Mouse (Mus musculus): ENCODE data around the gene Gm11444. TPM values are rescaled to one million over a fixed set of nuclear protein-coding genes. Genes with fewer than 3 reads are reported as not detected.

Gm11444 gene
- polyA plus RNA-seq, 1 experiment from 2014 or later: not detected

DNA sequence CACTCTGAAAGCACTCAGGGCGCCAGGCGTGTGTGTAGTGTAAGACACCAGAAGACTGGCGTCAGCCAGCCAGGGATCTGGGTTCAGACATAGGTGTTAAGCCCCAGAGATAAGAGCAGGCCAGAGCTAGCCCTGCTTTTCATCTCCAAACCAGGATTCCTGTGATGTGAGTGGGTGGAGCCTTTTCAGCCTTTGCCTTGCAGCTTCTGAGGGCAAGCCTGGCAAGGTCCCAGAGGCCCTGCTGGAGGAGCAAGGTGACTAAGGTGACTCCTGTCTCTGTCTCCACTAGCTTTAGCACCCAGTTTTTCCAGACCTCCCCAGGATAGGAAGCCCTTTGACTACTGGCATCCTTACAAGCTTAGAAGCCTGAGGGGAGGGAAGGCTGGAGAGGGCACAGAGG is 31.7 kb downstream of the Gm11444 start:
- no peak overlapping the region for H3K9ac ChIP-seq
- H3K4me3 ChIP-seq (replicated peaks): no peak overlapping the region
- H3K27me3 ChIP-seq (replicated peaks): no peaks in the 10 kb centered on the region
- ATAC-seq: no peak
- no peaks in the 10 kb centered on the region for H3K36me3 ChIP-seq
- H3K4me2 ChIP-seq (replicated peaks): no peak overlapping the region
- H3K4me1 ChIP-seq (replicated peaks): peaks cover 17% of the 10 kb centered on the region
- 72% methylated on average over 3 of the region's 3 CpGs for WGBS
- H3K9me3 ChIP-seq: no peaks in the 10 kb centered on the region
- H3K27ac ChIP-seq: no peak overlapping the region

GRCm38 (mm10) chr11:85816471-85816870 is 33.7 kb downstream of the Gm11444 start:
- Histone ChIP-seq H3K9ac (no peak overlapping the region), H3K4me3 (replicated peaks) (no peak overlapping the region), H3K4me2 (replicated peaks) (no peak overlapping the region), H3K36me3 (no peaks in the 10 kb centered on the region), H3K27me3 (replicated peaks) (no peaks in the 10 kb centered on the region), H3K9me3 (no peaks in the 10 kb centered on the region), H3K27ac (no peak overlapping the region), H3K4me1 (replicated peaks) (peaks cover 20% of the 10 kb centered on the region)
- no peak for ATAC-seq
- 81% methylated on average over 5 of the region's 5 CpGs for WGBS

DNA sequence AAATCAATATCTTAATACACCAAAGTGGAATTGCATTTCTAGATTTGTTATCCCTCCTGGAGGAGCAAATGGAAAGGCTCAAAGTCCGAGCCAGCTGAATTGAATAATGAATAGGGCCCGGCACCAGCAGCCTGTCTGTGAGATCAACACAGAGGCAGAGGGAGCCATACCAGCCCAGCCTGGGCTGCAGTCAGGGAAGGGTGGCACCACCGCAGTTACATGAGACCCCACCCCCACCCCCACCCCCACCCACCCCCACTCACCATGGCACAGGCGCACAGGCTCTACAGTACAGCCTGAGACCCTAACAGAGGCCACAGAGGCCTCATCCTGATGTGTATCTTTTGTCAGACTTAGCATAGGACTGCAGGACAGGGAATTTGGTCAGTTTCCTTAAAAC is 35.5 kb downstream of the Gm11444 start:
- no peak overlapping the region for H3K9ac ChIP-seq
- ATAC-seq: peak; percentile 52
- H3K27me3 ChIP-seq (replicated peaks): no peaks in the 10 kb centered on the region
- 29% methylated on average over 4 of the region's 4 CpGs for WGBS
- H3K36me3 ChIP-seq: no peaks in the 10 kb centered on the region
- peaks cover 22% of the 10 kb centered on the region for H3K4me1 ChIP-seq (replicated peaks)
- H3K4me3 ChIP-seq (replicated peaks): no peak overlapping the region
- no peak overlapping the region for H3K4me2 ChIP-seq (replicated peaks)
- no peak overlapping the region for H3K27ac ChIP-seq
- no peaks in the 10 kb centered on the region for H3K9me3 ChIP-seq

DNA sequence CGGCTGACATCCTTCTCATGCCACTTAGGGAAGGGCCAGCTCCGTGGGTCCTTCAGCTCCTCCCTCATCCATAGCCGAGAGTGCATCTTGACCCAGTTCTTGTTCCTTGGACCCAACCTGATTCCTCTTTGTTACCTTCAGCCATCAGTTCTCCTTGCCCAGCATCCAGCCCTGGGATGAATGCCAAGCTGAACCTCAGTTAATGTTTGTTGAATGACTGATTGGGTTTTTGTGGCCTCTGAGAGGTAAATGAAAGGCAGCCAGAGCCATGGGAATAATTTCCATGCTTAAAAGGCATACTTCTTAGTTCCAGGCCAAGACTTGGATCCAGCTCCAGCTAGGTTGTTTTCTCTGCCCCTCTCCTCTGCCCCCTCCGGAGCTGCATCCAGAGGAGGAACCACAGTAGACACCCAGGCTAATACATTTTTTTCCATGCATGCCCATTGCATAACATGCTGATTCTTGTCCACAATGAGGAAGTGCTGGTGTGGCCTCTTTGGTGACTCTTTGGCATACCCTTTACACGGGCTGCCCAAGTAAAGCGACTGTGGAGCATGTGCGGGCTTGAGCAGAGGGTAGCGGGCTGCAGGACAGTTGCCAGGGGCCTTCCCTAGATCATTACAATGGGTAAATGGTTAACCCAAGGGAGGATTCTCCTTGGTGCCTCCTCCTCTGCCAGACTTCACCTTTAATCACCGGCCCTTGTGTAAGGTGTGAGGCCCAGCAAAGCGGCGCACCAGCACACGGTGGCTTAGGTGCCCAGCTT is 37.7 kb downstream of the Gm11444 start:
- Histone ChIP-seq H3K9ac (no peak overlapping the region), H3K4me1 (replicated peaks) (peaks cover 16% of the 10 kb centered on the region), H3K36me3 (no peaks in the 10 kb centered on the region), H3K4me3 (replicated peaks) (no peak overlapping the region), H3K4me2 (replicated peaks) (no peak overlapping the region), H3K27me3 (replicated peaks) (no peaks in the 10 kb centered on the region), H3K27ac (no peak overlapping the region), H3K9me3 (no peaks in the 10 kb centered on the region)
- 0 out of 2 replicates have a peak, but pooled peaks have one; percentile 24 for ATAC-seq
- WGBS: 78% methylated on average over 12 of the region's 12 CpGs

DNA sequence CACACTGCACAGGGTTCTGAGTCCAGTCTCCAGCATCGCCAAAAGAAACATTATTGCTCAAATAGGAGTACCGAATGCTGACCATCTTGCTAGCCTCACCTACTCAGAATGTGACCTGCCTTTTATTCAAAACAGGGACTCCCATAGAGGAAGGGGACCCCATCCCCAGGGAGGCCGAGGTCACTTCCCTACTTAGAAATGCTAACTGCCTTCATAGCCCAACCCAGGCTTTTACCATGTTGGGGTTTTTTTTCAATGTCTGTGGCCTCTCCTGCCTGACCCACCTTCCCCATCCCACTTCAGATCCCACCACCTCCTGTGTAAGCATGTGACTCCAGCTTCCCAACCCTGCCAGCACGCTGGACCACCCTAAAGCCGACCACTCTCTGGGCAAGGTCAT is 38.5 kb downstream of the Gm11444 start:
- 91% methylated on average over 5 of the region's 5 CpGs for WGBS
- Histone ChIP-seq H3K27ac (no peak overlapping the region), H3K4me1 (replicated peaks) (peaks cover 16% of the 10 kb centered on the region)

DNA sequence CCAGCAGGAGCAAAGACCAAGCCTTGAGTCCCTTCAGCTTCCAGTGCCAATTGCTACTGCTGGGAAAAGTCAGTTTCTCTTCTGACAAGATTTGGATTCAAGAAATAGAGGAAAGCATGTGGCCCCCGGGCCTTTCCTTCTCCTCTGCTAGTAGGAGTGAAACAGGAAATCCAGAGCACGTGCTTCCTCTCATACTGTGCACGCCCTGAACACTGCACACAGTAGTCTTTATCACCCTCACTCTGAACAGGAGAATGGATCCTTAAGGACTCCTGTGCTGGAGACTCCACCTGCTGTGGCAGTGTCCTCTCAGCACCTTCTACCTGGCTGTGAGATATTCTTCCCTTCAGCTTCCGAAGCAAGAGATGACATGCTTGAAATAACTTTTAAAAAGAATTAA is 38.9 kb downstream of the Gm11444 start:
- no peak for ATAC-seq
- 64% methylated on average over 4 of the region's 4 CpGs for WGBS
- H3K4me2 ChIP-seq (replicated peaks): no peak overlapping the region

More for the DNA sequence above, 38.5 kb downstream of the Gm11444 start:
- Histone ChIP-seq H3K36me3 (no peaks in the 10 kb centered on the region), H3K9me3 (no peaks in the 10 kb centered on the region), H3K27me3 (replicated peaks) (no peaks in the 10 kb centered on the region), H3K4me3 (replicated peaks) (no peak overlapping the region), H3K9ac (no peak overlapping the region), H3K4me2 (replicated peaks) (no peak overlapping the region)
- ATAC-seq: no peak

GRCm38 (mm10) chr11:85807353-85807752 is 42.8 kb downstream of the Gm11444 start:
- WGBS: 60% methylated on average over 11 of the region's 11 CpGs

More for the DNA sequence above, 38.9 kb downstream of the Gm11444 start:
- Histone ChIP-seq H3K36me3 (no peaks in the 10 kb centered on the region), H3K9me3 (no peaks in the 10 kb centered on the region), H3K27me3 (replicated peaks) (no peaks in the 10 kb centered on the region), H3K4me1 (replicated peaks) (peaks cover 16% of the 10 kb centered on the region), H3K27ac (no peak overlapping the region), H3K9ac (no peak overlapping the region), H3K4me3 (replicated peaks) (no peak overlapping the region)

GRCm38 (mm10) chr11:85805779-85806178 is 44.4 kb downstream of the Gm11444 start:
- no peak overlapping the region for H3K4me3 ChIP-seq (replicated peaks)
- no peak overlapping the region for H3K4me2 ChIP-seq (replicated peaks)
- H3K4me1 ChIP-seq (replicated peaks): 0 out of 2 replicates have a peak, but pooled peaks cover 3% of the 10 kb centered on the region
- WGBS: 88% methylated on average over 1 of the region's 1 CpGs
- H3K9ac ChIP-seq: no peak overlapping the region
- no peak for ATAC-seq
- no peak overlapping the region for H3K27ac ChIP-seq
- no peaks in the 10 kb centered on the region for H3K27me3 ChIP-seq (replicated peaks)
- no peaks in the 10 kb centered on the region for H3K36me3 ChIP-seq
- H3K9me3 ChIP-seq: no peaks in the 10 kb centered on the region

More at GRCm38 (mm10) chr11:85807353-85807752, 42.8 kb downstream of the Gm11444 start:
- Histone ChIP-seq H3K36me3 (no peaks in the 10 kb centered on the region), H3K27ac (no peak overlapping the region), H3K4me3 (replicated peaks) (no peak overlapping the region), H3K4me2 (replicated peaks) (no peak overlapping the region), H3K9ac (no peak overlapping the region), H3K4me1 (replicated peaks) (0 out of 2 replicates have a peak, but pooled peaks cover 3% of the 10 kb centered on the region), H3K27me3 (replicated peaks) (no peaks in the 10 kb centered on the region), H3K9me3 (no peaks in the 10 kb centered on the region)
- ATAC-seq: no peak

GRCm38 (mm10) chr11:85804048-85804447 is 46.1 kb downstream of the Gm11444 start:
- Histone ChIP-seq H3K4me3 (replicated peaks) (no peak overlapping the region), H3K27ac (no peak overlapping the region), H3K9ac (no peak overlapping the region), H3K4me2 (replicated peaks) (no peak overlapping the region), H3K4me1 (replicated peaks) (0 out of 2 replicates have a peak, but pooled peaks cover 3% of the 10 kb centered on the region), H3K27me3 (replicated peaks) (peaks cover 4% of the 10 kb centered on the region; the same call in 1 of the 2 replicates), H3K36me3 (no peaks in the 10 kb centered on the region), H3K9me3 (no peaks in the 10 kb centered on the region)
- peak; percentile 72 for ATAC-seq
- WGBS: 52% methylated on average over 5 of the region's 5 CpGs

- WGBS: 60% methylated on average over 11 of the region's 11 CpGs
- Histone ChIP-seq H3K27ac (no peak overlapping the region), H3K4me2 (replicated peaks) (no peak overlapping the region)
Observed at GRCm38 (mm10) chr11:85800380-85800779, 49.8 kb downstream of the Gm11444 start.

GRCm38 (mm10) chr11:85799856-85800255 is 50.3 kb downstream of the Gm11444 start:
- Histone ChIP-seq H3K27ac (no peak overlapping the region), H3K9ac (no peak overlapping the region), H3K4me2 (replicated peaks) (0 out of 2 replicates have a peak overlapping the region, but pooled peaks have one; percentile 9), H3K4me3 (replicated peaks) (no peak overlapping the region), H3K27me3 (replicated peaks) (peaks cover 4% of the 10 kb centered on the region; the same call in 1 of the 2 replicates), H3K4me1 (replicated peaks) (0 out of 2 replicates have a peak, but pooled peaks cover 3% of the 10 kb centered on the region), H3K36me3 (no peaks in the 10 kb centered on the region), H3K9me3 (no peaks in the 10 kb centered on the region)
- WGBS: 15% methylated on average over 19 of the region's 19 CpGs
- ATAC-seq: peak; percentile 49

More at GRCm38 (mm10) chr11:85800380-85800779, 49.8 kb downstream of the Gm11444 start:
- Histone ChIP-seq H3K27me3 (replicated peaks) (peaks cover 4% of the 10 kb centered on the region; the same call in 1 of the 2 replicates), H3K4me3 (replicated peaks) (no peak overlapping the region), H3K9me3 (no peaks in the 10 kb centered on the region), H3K4me1 (replicated peaks) (0 out of 2 replicates have a peak, but pooled peaks cover 3% of the 10 kb centered on the region), H3K9ac (no peak overlapping the region), H3K36me3 (no peaks in the 10 kb centered on the region)
- ATAC-seq: no peak

DNA sequence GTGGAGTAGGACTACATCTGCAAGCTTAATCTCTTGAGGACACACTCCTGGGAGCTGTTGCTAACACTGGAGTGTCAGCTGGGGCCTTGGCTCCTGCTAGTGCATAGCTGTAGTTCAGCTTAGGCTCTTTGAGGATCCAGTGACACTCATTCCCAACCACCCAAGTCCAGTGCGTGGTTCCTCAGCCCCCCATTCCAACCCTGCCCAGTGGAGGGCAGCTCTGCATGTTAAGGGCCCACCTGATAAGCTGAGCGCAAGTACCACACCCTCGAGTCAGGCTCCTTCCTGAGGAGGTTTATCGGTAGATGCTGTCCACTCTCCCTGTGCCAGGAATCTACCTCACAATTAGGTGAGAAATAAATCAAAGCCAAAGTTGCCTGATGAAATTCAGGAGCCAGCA is 50.7 kb downstream of the Gm11444 start:
- WGBS: 39% methylated on average over 4 of the region's 4 CpGs
- Histone ChIP-seq H3K9ac (no peak overlapping the region), H3K27me3 (replicated peaks) (peaks cover 4% of the 10 kb centered on the region; the same call in 1 of the 2 replicates), H3K9me3 (no peaks in the 10 kb centered on the region), H3K4me1 (replicated peaks) (0 out of 2 replicates have a peak, but pooled peaks cover 3% of the 10 kb centered on the region), H3K4me2 (replicated peaks) (no peak overlapping the region), H3K4me3 (replicated peaks) (no peak overlapping the region), H3K36me3 (no peaks in the 10 kb centered on the region), H3K27ac (no peak overlapping the region)
- peak; percentile 34; the same call in 1 of the 2 replicates for ATAC-seq

Data from intestine, embryonic 15.5 days (tissue).